Mouse (Mus musculus) midbrain, embryonic 11.5 days (tissue): Measurements from ENCODE around the gene Trim7. TPM values are rescaled to one million over a fixed set of nuclear protein-coding genes. Genes with fewer than 3 reads are reported as not detected.
"Not testable (repeated sequence)": the region's sequence is repeated elsewhere in the genome, so short reads cannot be mapped to it uniquely, and the experiment has no call there.

ENCODE experiments used
- ATAC-seq: fragments of 200-750 bp; cut with Nextera tagmentation; 2 replicates; pipeline ENCODE4 v1.8.0; 2017; ENCODE audit warnings: moderate TSS enrichment, moderate library complexity; ENCODE audit not compliant: low FRiP score
- DNase-seq: peaks from one replicate; pipeline ENCODE4 v3.0.0; 2015; ENCODE audit warnings: low spot score; ENCODE audit errors: missing footprints
- H3K27ac ChIP-seq: fragments of 300-500 bp; sonication (generic); 2 replicates; pipeline ENCODE4 v1.5.1; 2014; ENCODE audit warnings: low read depth, low read length
- H3K27me3 ChIP-seq: fragments of 300-500 bp; sonication (generic); 2 replicates; pipeline ENCODE4 v1.6.1; 2014; ENCODE audit warnings: mild to moderate bottlenecking, low read length, moderate library complexity, mixed read lengths; ENCODE audit not compliant: control insufficient read depth, insufficient read depth
- H3K36me3 ChIP-seq: fragments of 300-500 bp; sonication (generic); 2 replicates; pipeline ENCODE4 v1.6.1; 2014; ENCODE audit warnings: mild to moderate bottlenecking, low read length, moderate library complexity, mixed read lengths; ENCODE audit not compliant: control insufficient read depth, insufficient read depth
- H3K4me1 ChIP-seq: fragments of 300-500 bp; sonication (generic); 2 replicates; pipeline ENCODE4 v1.6.1; 2014; ENCODE audit warnings: low read length; ENCODE audit not compliant: control insufficient read depth, insufficient read depth
- H3K4me2 ChIP-seq: fragments of 300-500 bp; sonication (generic); 2 replicates; pipeline ENCODE4 v1.6.1; 2014; ENCODE audit warnings: mild to moderate bottlenecking, moderate library complexity
- H3K4me3 ChIP-seq: fragments of 300-500 bp; sonication (generic); 2 replicates; pipeline ENCODE4 v1.5.1; 2014; ENCODE audit warnings: low read depth, low read length
- H3K9ac ChIP-seq: fragments of 300-500 bp; sonication (generic); 2 replicates; pipeline ENCODE4 v1.6.1; 2014; ENCODE audit warnings: low read length
- H3K9me3 ChIP-seq: fragments of 300-500 bp; sonication (generic); 2 replicates; pipeline ENCODE4 v1.6.1; 2016; ENCODE audit warnings: low read length; ENCODE audit not compliant: control insufficient read depth
- WGBS: fragments of 180-500 bp; shearing (Covaris S2); extraction: QIAGEN DNeasy Blood & Tissue Kit; methylation state at CpG from one replicate; pipeline ENCODE4 v1.1.7; 2014; 5-methylcytosine and 5-hydroxymethylcytosine counted together
- polyA plus RNA-seq: library from polyadenylated mRNA; unstranded; fragments of >200 nt; fragmentation: Nextera tagmentation; extraction: Ambion mirVana; gene quantifications from 2 replicates; pipeline ENCODE4 v1.2.1, GENCODE M21; 2014

Gene Trim7
- polyA plus RNA-seq, 1 experiment from 2014 or later, result 0.40 TPM

DNA sequence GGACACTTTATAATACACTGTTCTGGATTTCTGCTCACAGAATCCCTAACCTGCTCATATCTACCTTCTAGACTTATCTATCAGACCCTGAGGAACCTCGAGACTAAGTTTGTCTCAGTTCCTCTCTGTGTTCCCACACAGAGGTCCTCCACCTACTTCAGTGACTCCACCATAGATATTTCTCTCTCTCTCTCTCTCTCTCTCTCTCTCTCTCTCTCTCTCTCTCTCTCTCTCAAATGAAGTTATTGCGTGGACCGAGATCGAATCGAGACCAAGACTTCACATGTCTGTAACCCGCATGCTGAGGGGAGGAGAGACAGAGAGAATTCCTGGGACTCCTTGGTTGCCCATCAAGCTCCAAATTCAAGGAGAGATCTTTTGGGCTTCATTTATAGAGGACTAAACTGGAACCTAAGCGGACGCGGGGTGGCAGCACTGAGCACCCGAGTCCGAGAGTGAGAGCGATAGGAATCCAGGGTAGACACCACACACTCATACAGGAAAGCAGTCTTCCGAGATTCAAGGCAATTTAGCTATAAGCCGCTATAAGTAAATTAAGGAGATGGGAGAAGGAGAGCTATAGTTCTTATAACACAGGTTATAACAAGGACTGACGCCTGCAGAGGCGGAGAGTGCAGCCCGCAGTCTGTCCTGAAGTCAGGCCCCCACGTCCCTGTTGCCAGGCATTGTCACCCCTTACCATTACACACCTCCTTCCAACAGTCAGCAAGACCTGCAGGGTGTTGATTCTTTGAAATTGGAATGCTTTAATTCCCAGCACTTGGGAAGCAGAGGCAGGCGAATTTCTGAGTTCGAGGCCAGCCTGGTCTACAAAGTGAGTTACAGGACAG lies 35.7 kb upstream of the Trim7 start:
- ATAC-seq, result peak; percentile 64

GRCm38 (mm10) chr11:48790946-48791345 lies 35.0 kb upstream of the Trim7 start:
- H3K9me3 ChIP-seq, result no peaks in the 10 kb centered on the region
- H3K4me2 ChIP-seq, result no peak overlapping the region
- DNase-seq (no peak), ATAC-seq (no peak)
- H3K36me3 ChIP-seq, result no peaks in the 10 kb centered on the region
- WGBS, result 63% methylated on average over 8 of the region's 8 CpGs
- no peak overlapping the region for H3K9ac ChIP-seq
- no peak overlapping the region for H3K27ac ChIP-seq
- H3K27me3 ChIP-seq, result no peaks in the 10 kb centered on the region
- no peaks in the 10 kb centered on the region for H3K4me1 ChIP-seq
- H3K4me3 ChIP-seq, result no peak overlapping the region

More for the DNA sequence above, 35.7 kb upstream of the Trim7 start:
- Histone ChIP-seq H3K9ac (peak overlapping the region; percentile 30; the same call in 1 of the 2 replicates), H3K36me3 (no peaks in the 10 kb centered on the region), H3K27ac (no peak overlapping the region), H3K4me2 (peak overlapping the region; percentile 38), H3K27me3 (no peaks in the 10 kb centered on the region), H3K4me3 (0 out of 2 replicates have a peak overlapping the region, but pooled peaks have one; percentile 5), H3K4me1 (no peaks in the 10 kb centered on the region), H3K9me3 (no peaks in the 10 kb centered on the region)
- DNase-seq, result peak; percentile 99
- WGBS, result 17% methylated on average over 20 of the region's 20 CpGs

DNA sequence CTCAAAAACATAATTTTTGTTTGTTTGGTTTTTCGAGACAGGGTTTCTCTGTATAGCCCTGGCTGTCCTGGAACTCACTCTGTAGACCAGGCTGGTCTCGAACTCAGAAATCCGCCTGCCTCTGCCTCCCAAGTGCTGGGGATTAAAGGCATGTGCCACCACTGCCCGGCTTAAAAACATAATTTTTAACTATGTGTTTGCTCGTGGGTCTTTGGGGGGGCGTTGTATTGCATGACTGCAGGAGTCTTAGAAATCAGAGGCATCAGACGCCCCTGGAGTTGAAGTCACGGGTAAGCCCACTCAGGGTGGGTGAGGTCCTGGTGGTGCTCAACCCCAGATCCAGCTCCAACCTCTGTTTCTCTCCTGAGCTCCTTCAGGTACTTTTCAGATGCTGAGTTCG lies 34.0 kb upstream of the Trim7 start:
- not testable (repeated sequence) for H3K36me3 ChIP-seq, H3K9me3 ChIP-seq, H3K4me3 ChIP-seq, H3K4me2 ChIP-seq, H3K27ac ChIP-seq, H3K4me1 ChIP-seq, H3K9ac ChIP-seq, DNase-seq, ATAC-seq, H3K27me3 ChIP-seq
- WGBS, result 85% methylated on average over 9 of the region's 9 CpGs

DNA sequence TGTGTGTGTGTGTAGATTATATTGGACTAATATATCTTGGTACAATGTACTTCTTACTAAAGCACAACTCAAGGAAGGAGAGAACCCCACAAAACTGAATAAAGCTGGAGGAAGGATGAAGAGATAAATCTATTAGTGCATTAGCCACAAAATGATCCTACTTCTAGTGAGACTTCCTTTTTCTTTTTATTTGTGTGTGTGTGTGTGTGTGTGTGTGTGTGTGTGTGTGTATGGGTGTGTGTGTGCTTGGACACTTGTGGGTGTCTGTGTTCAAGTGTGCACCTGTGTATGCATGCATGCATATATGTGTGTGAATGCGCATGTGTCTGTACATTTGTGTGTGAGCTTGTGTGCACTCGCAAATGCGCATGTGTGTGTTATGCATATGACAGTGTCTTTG lies 32.8 kb upstream of the Trim7 start:
- no peak overlapping the region for H3K4me3 ChIP-seq
- no peaks in the 10 kb centered on the region for H3K27me3 ChIP-seq
- no peak overlapping the region for H3K4me2 ChIP-seq
- DNase-seq, result peak; percentile 19
- H3K36me3 ChIP-seq, result no peaks in the 10 kb centered on the region
- no peaks in the 10 kb centered on the region for H3K9me3 ChIP-seq
- H3K4me1 ChIP-seq, result no peaks in the 10 kb centered on the region
- no peak for ATAC-seq
- 97% methylated on average over 3 of the region's 3 CpGs for WGBS
- no peak overlapping the region for H3K27ac ChIP-seq
- H3K9ac ChIP-seq, result no peak overlapping the region

- Histone ChIP-seq H3K4me2 (no peak overlapping the region), H3K9ac (no peak overlapping the region), H3K36me3 (no peaks in the 10 kb centered on the region), H3K27me3 (no peaks in the 10 kb centered on the region), H3K4me1 (peaks cover 4% of the 10 kb centered on the region; the same call in 1 of the 2 replicates), H3K4me3 (no peak overlapping the region), H3K9me3 (no peaks in the 10 kb centered on the region), H3K27ac (no peak overlapping the region)
- DNase-seq (no peak), ATAC-seq (no peak)
- 88% methylated on average over 7 of the region's 7 CpGs for WGBS
These were observed 30.7 kb upstream of the Trim7 start for GRCm38 (mm10) chr11:48795221-48795620.

GRCm38 (mm10) chr11:48796290-48796689 lies 29.6 kb upstream of the Trim7 start:
- ATAC-seq, result no peak
- no peak for DNase-seq
- WGBS, result 85% methylated on average over 4 of the region's 4 CpGs
- no peaks in the 10 kb centered on the region for H3K9me3 ChIP-seq
- H3K27me3 ChIP-seq, result no peaks in the 10 kb centered on the region
- peaks cover 7% of the 10 kb centered on the region for H3K4me1 ChIP-seq
- H3K4me2 ChIP-seq, result no peak overlapping the region
- no peak overlapping the region for H3K27ac ChIP-seq
- H3K4me3 ChIP-seq, result no peak overlapping the region
- H3K36me3 ChIP-seq, result peaks cover 2% of the 10 kb centered on the region
- H3K9ac ChIP-seq, result no peak overlapping the region

GRCm38 (mm10) chr11:48797287-48797686 lies 28.7 kb upstream of the Trim7 start:
- Histone ChIP-seq H3K27me3 (no peaks in the 10 kb centered on the region), H3K4me1 (peaks cover 16% of the 10 kb centered on the region), H3K4me3 (no peak overlapping the region), H3K9me3 (no peaks in the 10 kb centered on the region), H3K4me2 (no peak overlapping the region), H3K9ac (no peak overlapping the region), H3K27ac (no peak overlapping the region), H3K36me3 (peaks cover 9% of the 10 kb centered on the region)
- no peak for DNase-seq
- no peak for ATAC-seq
- WGBS, result 94% methylated on average over 5 of the region's 5 CpGs

DNA sequence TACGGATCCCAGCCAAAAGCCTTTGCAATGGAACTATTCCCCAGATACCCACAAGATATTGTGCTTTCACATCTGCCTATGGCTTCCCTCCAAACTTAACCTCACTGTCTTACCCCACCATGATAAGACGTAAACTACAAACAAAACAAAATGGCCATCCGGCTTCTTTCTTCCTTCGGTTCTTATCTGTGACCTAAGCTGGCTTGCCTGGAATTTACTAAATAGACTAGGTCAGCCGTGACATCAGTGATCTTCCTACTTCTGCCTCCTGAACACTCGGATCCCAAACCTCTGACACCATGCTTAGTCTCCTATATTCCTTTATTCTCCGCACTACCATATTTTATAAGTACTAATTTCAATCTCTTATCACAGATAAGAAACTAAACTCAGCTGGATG lies 27.6 kb upstream of the Trim7 start:
- Histone ChIP-seq H3K36me3 (peaks cover 19% of the 10 kb centered on the region), H3K9me3 (no peaks in the 10 kb centered on the region), H3K4me1 (peaks cover 17% of the 10 kb centered on the region), H3K4me2 (peak overlapping the region; percentile 96; the same call in 1 of the 2 replicates), H3K27me3 (no peaks in the 10 kb centered on the region), H3K4me3 (no peak overlapping the region), H3K27ac (no peak overlapping the region), H3K9ac (no peak overlapping the region)
- ATAC-seq (no peak), DNase-seq (no peak)
- WGBS, result 64% methylated on average over 7 of the region's 7 CpGs
